Mouse (Mus musculus) heart, embryonic 14.5 days (tissue): ENCODE results near the gene Atrnl1. TPM values are rescaled to one million over a fixed set of nuclear protein-coding genes. Genes with fewer than 3 reads are reported as not detected.
A peak's percentile ranks its signal among the peaks of the same experiment; 100 is the strongest.

Experiments
- ATAC-seq: fragments of 200-750 bp; cut with Nextera tagmentation; 2 replicates; pipeline ENCODE4 v1.8.0; 2017; ENCODE audit warnings: low read depth, moderate TSS enrichment; ENCODE audit not compliant: insufficient number of reproducible peaks, insufficient read depth, low FRiP score
- H3K27ac ChIP-seq, 2 experiments: fragments of 200-500 bp in 1 of 2; fragments of 300-500 bp in 1 of 2; sonication (generic) in 1 of 2; replicated peaks in 1 of 2; 2 replicates each; pipeline ENCODE4 v1.5.1; 2012 to 2014; ENCODE audit warnings: low read depth in 2 of 2, low read length in 2 of 2, control low read depth in 1 of 2, mild to moderate bottlenecking in 1 of 2, mixed read lengths in 1 of 2; ENCODE audit not compliant: control insufficient read depth in 1 of 2, insufficient read depth in 1 of 2
- H3K27me3 ChIP-seq: fragments of 300-500 bp; sonication (generic); 2 replicates; pipeline ENCODE4 v1.6.1; 2014; ENCODE audit warnings: mild to moderate bottlenecking, low read length, control low read depth; ENCODE audit not compliant: control insufficient read depth, insufficient read depth
- H3K36me3 ChIP-seq: fragments of 300-500 bp; sonication (generic); 2 replicates; pipeline ENCODE4 v1.6.1; 2014; ENCODE audit warnings: mild to moderate bottlenecking, control low read depth, low read length, mixed read lengths; ENCODE audit not compliant: control insufficient read depth, insufficient read depth
- H3K4me1 ChIP-seq, 2 experiments: fragments of 200-500 bp in 1 of 2; fragments of 300-500 bp in 1 of 2; sonication (generic) in 1 of 2; 2 replicates each; pipeline ENCODE4 v1.6.1; 2012 to 2014; ENCODE audit warnings: low read length in 2 of 2, control low read depth in 1 of 2, mixed read lengths in 1 of 2; ENCODE audit not compliant: control insufficient read depth in 2 of 2, insufficient read depth in 2 of 2
- H3K4me2 ChIP-seq: fragments of 300-500 bp; sonication (generic); 2 replicates; pipeline ENCODE4 v1.6.1; 2014; ENCODE audit warnings: mild to moderate bottlenecking, low read length
- H3K4me3 ChIP-seq, 2 experiments: fragments of 200-500 bp in 1 of 2; fragments of 300-500 bp in 1 of 2; sonication (generic) in 1 of 2; 2 replicates each; pipeline ENCODE4 v1.5.1; 2012 to 2014; ENCODE audit warnings: low read length in 2 of 2, mild to moderate bottlenecking in 2 of 2, control low read depth in 1 of 2, low read depth in 1 of 2, moderate library complexity in 1 of 2; ENCODE audit not compliant: control insufficient read depth in 1 of 2, insufficient read depth in 1 of 2
- H3K9ac ChIP-seq: fragments of 300-500 bp; sonication (generic); 2 replicates; pipeline ENCODE4 v1.6.1; 2014; ENCODE audit warnings: mild to moderate bottlenecking, low read length
- H3K9me3 ChIP-seq: fragments of 300-500 bp; sonication (generic); 2 replicates; pipeline ENCODE4 v1.6.1; 2016; ENCODE audit warnings: low read length, control low read depth; ENCODE audit not compliant: control insufficient read depth
- WGBS: fragments of 180-500 bp; shearing (Covaris S2); extraction: QIAGEN DNeasy Blood & Tissue Kit; methylation state at CpG from one replicate; pipeline ENCODE4 v1.1.7; 2014; 5-methylcytosine and 5-hydroxymethylcytosine counted together
- polyA plus RNA-seq: library from polyadenylated mRNA; unstranded; fragments of >200 nt; fragmentation: Nextera tagmentation; extraction: Ambion mirVana; gene quantifications from 2 replicates; pipeline ENCODE4 v1.2.1, GENCODE M21; 2014

Gene Atrnl1
- polyA plus RNA-seq, 1 experiment from 2014 or later, result 4.2 TPM

DNA sequence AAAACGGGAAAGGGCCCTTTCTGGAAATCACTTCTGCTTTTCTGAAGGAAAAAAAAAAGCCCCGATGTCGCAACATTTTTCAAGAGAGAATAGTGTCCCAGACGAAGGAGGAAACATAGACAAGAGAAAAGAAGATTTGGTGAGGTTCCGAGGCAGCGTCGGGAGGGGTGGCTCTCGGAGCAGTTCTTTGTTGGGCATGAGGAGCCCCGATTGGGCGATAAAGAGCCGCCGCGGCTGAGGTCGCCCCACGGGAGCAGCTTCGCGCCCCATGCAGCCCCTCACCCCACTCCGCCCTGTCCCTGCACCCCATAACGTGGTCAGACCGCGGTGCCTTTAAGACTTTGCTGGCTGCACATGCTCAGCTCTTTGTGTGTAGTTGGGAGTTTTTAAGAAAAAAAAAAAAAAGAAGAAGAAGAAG lies 767 bp upstream of the Atrnl1 start:
- no peaks in the 10 kb centered on the region for H3K27me3 ChIP-seq
- 0 out of 2 replicates have a peak, but pooled peaks have one; percentile 3 for ATAC-seq
- WGBS, result under 1% methylated on average over 21 of the region's 21 CpGs

DNA sequence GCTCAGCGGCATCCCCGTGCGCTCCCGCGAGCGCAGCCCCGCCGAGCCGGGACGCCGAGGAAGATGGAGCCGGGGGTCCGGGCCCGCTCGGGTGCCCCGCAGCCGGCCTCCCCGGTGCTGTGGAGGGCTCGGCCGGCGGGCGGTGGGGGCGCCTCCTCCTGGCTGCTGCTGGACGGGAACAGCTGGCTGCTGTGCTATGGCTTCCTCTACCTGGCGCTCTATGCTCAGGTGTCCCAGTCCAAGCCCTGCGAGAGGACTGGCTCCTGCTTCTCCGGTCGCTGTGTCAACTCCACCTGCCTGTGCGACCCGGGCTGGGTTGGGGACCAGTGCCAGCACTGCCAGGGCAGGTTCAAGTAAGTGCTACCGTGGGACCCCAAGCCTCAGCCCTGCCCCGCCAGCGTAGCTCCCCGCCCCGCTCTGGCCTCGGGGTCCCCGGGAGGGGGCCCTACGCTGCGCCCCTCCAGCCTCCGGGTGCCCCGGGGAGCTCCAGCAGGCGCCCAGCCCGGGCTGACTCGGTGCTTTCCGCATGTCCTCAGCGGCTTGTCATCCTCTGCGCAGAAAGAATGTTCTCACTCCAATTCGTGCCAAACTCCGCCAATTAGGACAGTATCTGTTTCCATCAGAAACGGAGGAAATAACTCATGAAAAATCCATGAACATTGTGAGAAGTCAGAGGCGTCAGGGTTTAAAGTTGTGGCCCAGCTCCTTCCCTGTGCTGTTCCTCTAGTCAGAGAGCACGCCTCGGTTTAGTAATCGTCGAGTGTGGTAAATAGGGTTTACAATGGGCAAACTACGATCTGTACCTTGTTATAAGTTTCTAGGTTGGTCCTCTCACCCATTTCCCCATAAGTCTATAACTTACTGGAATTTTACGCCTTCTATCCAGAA lies 701 bp downstream of the Atrnl1 start:
- Histone ChIP-seq H3K9me3 (no peaks in the 10 kb centered on the region), H3K9ac (peak overlapping the region; percentile 92), H3K36me3 (no peaks in the 10 kb centered on the region), H3K4me3 (peak overlapping the region; percentile 93 to 94), H3K27ac (peak overlapping the region in 1 of 2 experiments; percentile 94; a peak in 2 of 4 replicates), H3K4me1 (peaks cover 0 to 5% of the 10 kb centered on the region in 2 experiments; a peak in 2 of 4 replicates), H3K4me2 (peak overlapping the region; percentile 79), H3K27me3 (no peaks in the 10 kb centered on the region)
- ATAC-seq, result peak; percentile 76
- 1% methylated on average over 46 of the region's 57 CpGs for WGBS

More for the DNA sequence above, 767 bp upstream of the Atrnl1 start:
- Histone ChIP-seq H3K9ac (peak overlapping the region; percentile 92), H3K4me1 (peaks cover 0 to 5% of the 10 kb centered on the region in 2 experiments; a peak in 2 of 4 replicates), H3K4me2 (peak overlapping the region; percentile 79), H3K4me3 (peak overlapping the region; percentile 93 to 94), H3K27ac (peak overlapping the region; percentile 94 to 97), H3K9me3 (0 out of 2 replicates have a peak, but pooled peaks cover 1% of the 10 kb centered on the region), H3K36me3 (no peaks in the 10 kb centered on the region)

DNA sequence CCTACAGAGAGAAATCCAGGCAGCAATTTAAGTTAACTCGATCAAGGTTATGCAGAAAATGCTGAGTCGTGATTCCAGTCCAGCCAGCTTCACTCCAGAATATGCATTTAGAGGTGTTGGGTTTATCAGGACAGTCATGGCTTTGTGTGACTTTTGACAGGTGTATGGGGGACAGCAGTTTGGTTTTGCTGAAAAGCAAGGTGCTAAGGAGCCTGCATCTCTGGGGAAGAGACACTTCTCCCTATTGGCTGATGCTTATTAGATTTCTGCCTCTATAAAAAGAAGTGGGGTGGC lies 1.3 kb downstream of the Atrnl1 start:
- WGBS, result 6% methylated on average over 2 of the region's 2 CpGs
- ATAC-seq, result no peak
- Histone ChIP-seq H3K9ac (peak overlapping the region; percentile 92), H3K9me3 (no peaks in the 10 kb centered on the region), H3K27me3 (no peaks in the 10 kb centered on the region), H3K27ac (no peak overlapping the region), H3K4me1 (peaks cover 0 to 5% of the 10 kb centered on the region in 2 experiments; a peak in 2 of 4 replicates), H3K4me2 (peak overlapping the region; percentile 79), H3K36me3 (no peaks in the 10 kb centered on the region), H3K4me3 (peak overlapping the region; percentile 93 to 94; a peak in 3 of 4 replicates)

DNA sequence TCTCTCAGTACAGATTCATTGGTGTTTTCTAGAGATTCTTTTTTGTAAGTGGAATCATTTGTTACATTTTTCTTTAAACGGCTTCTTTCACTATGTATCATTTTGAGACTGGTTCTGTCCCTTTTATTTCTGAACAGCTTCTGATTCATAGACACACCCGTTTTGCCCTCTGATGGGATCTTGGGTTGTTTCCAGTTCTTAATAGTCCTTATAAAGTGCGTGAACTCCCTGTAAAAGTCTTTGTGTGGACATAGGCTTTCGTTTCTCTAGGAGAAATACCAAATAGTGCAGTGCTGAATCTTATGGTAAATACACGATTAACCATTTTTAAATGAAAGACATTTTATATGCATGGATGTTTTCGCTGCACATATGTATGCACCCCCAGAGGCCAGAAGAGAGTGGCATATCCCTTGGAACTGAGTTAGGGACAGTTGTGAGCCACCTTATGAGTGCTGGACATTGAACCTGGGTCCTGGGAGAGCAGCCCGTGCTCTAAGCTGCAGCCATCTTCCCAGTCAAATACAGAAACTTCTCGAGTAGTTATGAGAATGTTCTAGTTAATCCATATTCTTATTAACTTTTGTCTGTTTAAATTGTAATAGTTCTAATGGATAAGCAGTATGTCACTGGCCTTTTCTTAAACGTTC lies 5.3 kb downstream of the Atrnl1 start:
- no peak overlapping the region for H3K4me2 ChIP-seq
- no peak overlapping the region for H3K9ac ChIP-seq
- no peak for ATAC-seq
- no peak overlapping the region for H3K27ac ChIP-seq
- no peaks in the 10 kb centered on the region for H3K9me3 ChIP-seq
- whole genome bisulfite sequencing, result 89% methylated on average over 9 of the region's 9 CpGs
- no peak overlapping the region for H3K4me3 ChIP-seq
- H3K4me1 ChIP-seq, result peaks cover 0 to 5% of the 10 kb centered on the region in 2 experiments; a peak in 1 of 4 replicates
- H3K27me3 ChIP-seq, result no peaks in the 10 kb centered on the region
- no peaks in the 10 kb centered on the region for H3K36me3 ChIP-seq

DNA sequence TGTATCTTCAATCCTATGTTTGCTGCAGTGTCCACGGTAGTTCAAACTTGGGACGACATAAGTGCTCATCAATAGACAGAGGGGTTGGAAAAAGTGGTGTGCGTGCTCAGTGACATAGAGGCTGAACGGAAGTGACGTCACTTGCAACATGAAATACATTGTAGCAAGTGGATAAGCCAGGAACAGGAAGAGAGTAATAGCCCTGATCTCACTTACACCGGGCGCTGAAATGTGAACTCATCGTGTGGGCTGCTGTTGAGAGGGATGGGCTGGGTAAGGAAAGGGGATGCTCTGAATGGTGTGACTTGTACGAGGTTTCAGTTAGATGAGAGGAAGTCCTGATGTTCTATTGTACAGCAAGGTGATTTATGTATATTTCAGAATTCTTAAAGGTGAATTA lies 8.3 kb downstream of the Atrnl1 start:
- no peak overlapping the region for H3K9ac ChIP-seq
- 69% methylated on average over 9 of the region's 9 CpGs for WGBS
- H3K4me1 ChIP-seq, result no peaks in the 10 kb centered on the region
- no peak overlapping the region for H3K4me2 ChIP-seq
- no peaks in the 10 kb centered on the region for H3K36me3 ChIP-seq
- H3K27ac ChIP-seq, result no peak overlapping the region
- H3K27me3 ChIP-seq, result no peaks in the 10 kb centered on the region
- no peak overlapping the region for H3K4me3 ChIP-seq
- ATAC-seq, result no peak
- no peaks in the 10 kb centered on the region for H3K9me3 ChIP-seq

DNA sequence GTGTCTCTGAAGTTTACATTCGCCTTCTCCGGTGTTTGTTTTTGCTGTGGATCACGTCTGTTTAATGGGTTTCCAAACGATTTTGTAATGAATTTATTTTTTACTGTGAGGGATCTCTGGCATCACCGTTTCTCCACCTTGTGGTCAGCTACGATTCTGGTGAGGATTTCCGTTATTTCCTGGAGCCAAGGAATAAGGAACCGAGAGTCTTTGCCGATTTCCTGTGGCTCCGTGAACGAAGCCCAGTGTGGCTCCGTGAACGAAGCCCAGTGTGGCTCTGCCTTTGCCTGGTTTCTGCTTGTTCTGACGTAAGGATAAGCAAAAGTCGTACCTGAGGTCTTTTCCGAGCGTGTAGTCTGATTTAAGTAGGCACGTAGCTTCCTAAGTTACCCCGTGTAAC lies 11.0 kb downstream of the Atrnl1 start:
- Histone ChIP-seq H3K4me1 (no peaks in the 10 kb centered on the region), H3K27ac (no peak overlapping the region), H3K4me3 (no peak overlapping the region), H3K4me2 (no peak overlapping the region), H3K9me3 (no peaks in the 10 kb centered on the region), H3K27me3 (no peaks in the 10 kb centered on the region), H3K36me3 (no peaks in the 10 kb centered on the region), H3K9ac (no peak overlapping the region)
- no peak for ATAC-seq
- WGBS, result 84% methylated on average over 19 of the region's 19 CpGs

DNA sequence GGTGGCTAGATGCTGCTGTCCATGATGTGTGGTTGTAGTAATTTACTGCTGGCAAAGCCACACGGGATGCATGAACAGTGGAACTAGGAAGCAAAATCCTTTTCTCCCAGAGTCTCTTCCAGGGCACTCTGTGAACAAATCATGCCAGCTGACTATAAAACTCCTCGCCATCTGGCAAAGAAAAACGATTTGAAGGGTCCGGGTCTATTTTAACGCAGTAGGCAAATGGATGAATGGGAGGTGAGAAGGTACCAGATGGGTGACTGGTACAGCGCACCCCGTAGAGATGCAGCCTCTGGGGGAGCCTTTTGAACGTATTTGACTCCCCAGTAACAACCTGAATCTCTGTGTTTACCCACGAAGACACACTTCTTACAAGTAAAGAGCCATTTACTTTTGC lies 14.9 kb downstream of the Atrnl1 start:
- H3K4me1 ChIP-seq, result no peaks in the 10 kb centered on the region

More for the DNA sequence above, 14.9 kb downstream of the Atrnl1 start:
- WGBS, result 88% methylated on average over 9 of the region's 9 CpGs
- H3K27ac ChIP-seq, result no peak overlapping the region
- H3K27me3 ChIP-seq, result no peaks in the 10 kb centered on the region
- H3K4me3 ChIP-seq, result no peak overlapping the region
- H3K4me2 ChIP-seq, result no peak overlapping the region
- no peaks in the 10 kb centered on the region for H3K9me3 ChIP-seq
- no peaks in the 10 kb centered on the region for H3K36me3 ChIP-seq
- no peak for ATAC-seq
- H3K9ac ChIP-seq, result no peak overlapping the region
